Mouse (Mus musculus): ENCODE results near the gene Nop9.

The Nop9 gene

GRCm38 (mm10) chr14:55769087-55769703 lies 23.7 kb downstream of the Nop9 start:
- DNase-seq (ENCODE audit: low read depth, low spot score): no peak

DNA sequence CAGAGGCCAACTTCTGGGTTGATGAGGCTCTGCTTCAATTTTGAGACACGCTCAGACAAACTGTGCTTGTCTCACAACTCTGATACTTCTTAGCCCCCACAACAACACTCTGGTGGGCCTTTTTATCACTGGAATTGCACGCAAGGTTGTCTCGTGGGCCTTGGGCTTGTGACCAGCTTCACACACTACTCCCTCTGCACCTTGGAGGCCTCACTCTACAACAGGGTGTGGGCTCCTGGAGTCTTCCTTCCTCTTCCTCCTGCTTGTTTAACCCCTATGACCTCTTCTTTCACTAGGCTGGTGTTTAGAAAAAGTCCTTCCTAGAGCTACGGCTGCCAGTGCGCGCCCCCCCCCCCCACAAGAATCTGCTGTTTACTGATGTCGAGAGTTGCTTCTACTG lies 31.2 kb downstream of the Nop9 start:
- DNase-seq (ENCODE audit: low read depth, low spot score): no peak

GRCm38 (mm10) chr14:55777176-55777575 lies 31.7 kb downstream of the Nop9 start:
- no peak for DNase-seq (ENCODE audit: low read depth, low spot score)

DNA sequence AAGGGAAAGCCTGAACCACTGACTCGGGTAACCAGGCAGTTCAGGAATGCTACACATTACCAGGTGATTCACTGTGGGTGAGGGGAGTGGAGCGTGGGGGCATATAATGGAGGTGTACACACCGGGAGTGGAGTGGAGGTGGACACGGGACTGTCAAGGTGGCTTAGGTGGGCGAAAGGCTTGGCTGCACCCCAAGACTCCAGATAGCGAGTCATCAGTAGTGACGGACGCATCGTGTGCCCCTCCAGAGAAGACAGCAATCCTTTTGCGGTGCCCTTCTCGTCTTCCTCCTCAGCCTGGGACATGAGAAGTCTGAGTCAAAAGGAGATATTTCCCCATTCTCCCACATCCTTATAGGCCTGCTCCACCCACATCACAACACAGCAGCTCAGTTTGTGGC lies 32.3 kb downstream of the Nop9 start:
- DNase-seq (ENCODE audit: low read depth, low spot score): no peak

GRCm38 (mm10) chr14:55778686-55779085 lies 33.2 kb downstream of the Nop9 start:
- no peak for DNase-seq (ENCODE audit: low read depth, low spot score)

- DNase-seq (ENCODE audit: low read depth, low spot score): no peak
Measured at GRCm38 (mm10) chr14:55779656-55780055, 34.2 kb downstream of the Nop9 start.

DNA sequence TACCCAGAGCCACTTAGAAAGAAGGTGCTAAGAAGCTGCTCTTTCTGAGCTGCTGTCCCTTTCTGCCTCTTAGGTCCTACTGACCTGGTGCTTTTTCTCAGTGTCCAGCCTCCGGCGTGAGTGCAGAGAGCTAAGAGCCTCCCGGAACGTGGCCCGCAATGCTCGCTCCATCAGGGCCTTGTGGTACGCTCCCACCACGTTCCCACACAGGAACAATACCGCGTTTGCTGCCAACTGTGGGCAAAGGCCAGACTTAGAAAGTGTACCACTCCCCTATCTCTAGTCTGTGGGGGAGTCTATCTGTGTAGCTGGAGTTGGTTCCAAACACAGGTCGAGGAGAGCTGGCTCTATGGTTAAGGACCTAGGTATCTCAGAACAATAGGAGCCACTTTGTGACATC lies 35.2 kb downstream of the Nop9 start:
- DNase-seq (ENCODE audit: low read depth, low spot score): no peak

GRCm38 (mm10) chr14:55781310-55781709 lies 35.8 kb downstream of the Nop9 start:
- peak; percentile 87 for DNase-seq (ENCODE audit: low read depth, low spot score)

DNA sequence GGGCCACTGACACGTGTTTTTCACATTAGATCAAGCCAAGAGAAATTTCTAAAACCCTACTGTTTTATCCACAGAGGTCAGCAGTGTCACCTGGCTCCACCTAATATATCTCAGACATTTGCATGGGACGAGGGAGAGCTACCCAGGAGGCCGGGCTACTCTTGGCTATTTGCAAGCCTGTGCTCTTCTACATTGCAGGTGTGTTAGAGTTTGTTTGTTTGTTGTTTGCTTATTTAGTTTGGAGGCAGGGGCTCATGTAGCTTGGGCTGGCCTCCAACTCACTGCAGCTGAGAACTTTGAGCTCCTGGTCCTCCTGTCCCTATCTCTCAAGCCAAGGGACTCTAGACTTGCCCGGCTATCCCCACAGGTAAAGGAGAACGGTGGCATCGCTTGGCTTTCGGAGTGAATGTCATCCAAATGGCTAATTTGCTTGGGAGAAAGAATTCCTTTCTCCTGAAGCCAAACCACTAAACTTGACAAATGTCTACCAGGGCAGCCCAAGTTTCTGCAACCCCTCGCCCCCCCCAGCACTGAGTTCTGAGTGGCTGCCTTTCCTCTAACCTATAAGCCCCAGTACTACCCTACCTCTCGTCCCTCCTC lies 37.0 kb downstream of the Nop9 start:
- DNase-seq (ENCODE audit: low read depth, low spot score): no peak

DNA sequence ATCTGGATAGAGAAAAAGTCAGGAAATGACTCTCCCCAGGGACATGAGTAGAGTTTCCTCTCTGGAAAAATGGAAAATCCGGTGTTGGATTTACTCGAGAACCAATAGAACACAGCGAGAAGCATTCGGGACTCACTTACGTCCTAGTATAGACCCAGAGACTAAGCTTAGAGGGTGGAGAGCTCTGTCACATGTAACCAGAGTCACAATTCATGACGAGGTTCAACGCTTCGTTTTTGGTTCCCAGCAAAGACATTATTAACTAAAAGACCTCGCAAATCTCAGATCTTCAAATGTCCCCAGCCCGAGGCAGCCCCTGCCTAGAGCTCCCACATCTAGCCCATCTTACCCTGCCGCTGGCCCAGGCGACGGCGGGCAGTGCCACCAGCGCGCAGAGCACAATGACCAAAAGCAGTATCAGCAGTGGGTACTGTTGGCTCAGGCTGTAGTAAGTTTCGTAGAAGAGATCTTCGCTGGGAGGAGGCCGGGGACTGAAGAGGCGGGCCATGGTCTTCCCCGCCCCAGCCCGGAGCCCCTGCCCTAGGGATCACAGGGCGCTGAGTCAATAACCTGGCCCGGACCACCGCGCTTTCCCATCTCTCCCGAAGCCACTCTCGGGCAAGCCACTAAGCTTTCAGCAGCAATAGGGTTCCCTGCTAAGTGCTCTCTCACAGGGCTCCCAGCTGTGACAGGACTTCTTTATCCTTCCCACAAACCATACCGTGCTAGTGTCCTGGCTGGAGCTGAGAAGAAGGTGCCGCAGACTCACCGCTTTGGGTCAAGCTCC lies 37.9 kb downstream of the Nop9 start:
- DNase-seq (ENCODE audit: low read depth, low spot score): peak; percentile 70

GRCm38 (mm10) chr14:55783958-55784235 lies 38.4 kb downstream of the Nop9 start, which contains the start of gene Adcy4:
TSS of gene Adcy4 (minus strand) at chr14:55784095.
- peak; percentile 24 for DNase-seq (ENCODE audit: low read depth, low spot score)

- no peak for DNase-seq (ENCODE audit: low read depth, low spot score)
Measured at GRCm38 (mm10) chr14:55785195-55785594, 39.7 kb downstream of the Nop9 start.

- DNase-seq (ENCODE audit: low read depth, low spot score): no peak
Measured at GRCm38 (mm10) chr14:55787731-55788130, 42.2 kb downstream of the Nop9 start.

DNA sequence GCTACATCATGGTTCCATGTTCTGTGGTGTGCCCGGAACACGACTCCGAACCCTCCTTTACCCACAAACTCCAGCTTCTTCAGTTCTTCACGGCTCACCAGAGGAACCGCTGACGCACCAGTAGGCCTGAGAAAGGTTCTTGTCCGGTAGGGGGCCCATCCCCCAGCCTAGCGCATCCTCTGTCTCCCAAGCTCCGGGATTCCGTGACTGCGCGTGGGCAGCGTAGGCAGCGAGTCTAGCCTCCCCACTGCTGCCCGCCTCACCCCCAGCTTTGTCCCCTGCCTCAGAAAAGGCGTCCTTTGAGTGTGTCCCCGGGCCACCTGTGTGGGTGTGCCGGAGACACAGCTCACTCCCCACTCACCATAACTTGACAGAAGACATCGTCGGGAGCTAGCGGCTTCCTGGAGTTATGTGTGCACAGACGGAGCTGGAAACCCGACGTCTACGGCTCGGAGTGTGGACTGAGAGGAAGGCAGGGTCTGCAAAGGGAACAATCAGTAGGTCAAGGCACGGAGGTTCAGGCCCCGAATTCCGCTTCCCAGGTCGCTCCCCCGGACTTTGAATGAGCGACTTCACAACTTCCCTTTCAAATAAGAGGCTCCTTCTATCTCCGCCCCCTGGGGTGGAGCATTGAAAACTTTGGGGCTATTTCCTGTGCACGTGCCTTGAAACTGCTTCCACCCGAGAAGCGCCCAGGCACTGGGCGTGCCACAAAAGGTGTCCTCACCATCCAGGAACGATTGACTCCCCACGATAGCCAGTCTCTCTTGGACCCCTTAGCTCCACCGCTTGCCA lies 43.0 kb downstream of the Nop9 start, which contains the start of gene Ripk3:
Gene Ripk3 (minus strand): TSS at position 610 of the 795 bp plus-strand sequence.
- peak; percentile 21 for DNase-seq (ENCODE audit: low read depth, low spot score)

DNA sequence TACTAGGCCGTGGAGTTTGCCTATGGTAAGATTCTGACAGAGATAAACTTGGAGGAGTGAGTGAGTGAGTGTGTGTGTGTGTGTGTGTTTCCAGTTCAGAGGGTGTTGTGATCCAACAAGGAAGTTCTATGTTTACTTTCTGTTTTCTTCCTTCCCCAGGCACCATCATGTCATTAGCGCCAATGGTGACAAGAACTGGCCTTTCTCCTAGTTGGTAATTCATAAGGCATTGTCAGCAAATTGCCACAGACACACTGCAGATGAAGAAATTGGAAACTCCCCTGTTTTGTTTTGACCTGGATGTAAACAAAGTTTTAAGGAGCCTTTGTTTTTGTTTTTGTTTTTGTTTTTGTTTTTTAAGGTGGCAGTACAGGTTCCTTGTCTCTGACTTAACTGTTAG lies 48.0 kb downstream of the Nop9 start:
- DNase-seq (ENCODE audit: low read depth, low spot score): no peak

- no peak for DNase-seq (ENCODE audit: low read depth, low spot score)
Measured at GRCm38 (mm10) chr14:55793946-55794345, 48.5 kb downstream of the Nop9 start.

- DNase-seq (ENCODE audit: low read depth, low spot score): no peak
Measured at GRCm38 (mm10) chr14:55795380-55796163, 50.1 kb downstream of the Nop9 start.

Data from mesoderm, embryonic 11.5 days (tissue).